Mouse (Mus musculus) kidney, adult 2 months (tissue): ENCODE measurements around the gene Msi2.

ENCODE experiments used
- CTCF ChIP-seq: fragments of 200-500 bp; conservative IDR thresholded peaks from 2 replicates; pipeline ENCODE4 v1.5.1; 2011; ENCODE audit warnings: low read depth, mild to moderate bottlenecking, control low read depth, low read length, moderate library complexity, mixed read lengths; ENCODE audit not compliant: insufficient read depth, insufficient read length
- POLR2A ChIP-seq: fragments of 200-500 bp; IDR thresholded peaks from one replicate; pipeline ENCODE4 v1.6.1; 2011; ENCODE audit warnings: low read depth, low read length, control low read depth

GRCm38 (mm10) chr11:88626576-88626975, 91.7 kb downstream of the Msi2 start:
- TF ChIP-seq CTCF (no peak), POLR2A (no peak)
